Mouse (Mus musculus) lung, postnatal 0 days (tissue): ENCODE data around the gene Fkrp. TPM values are rescaled to one million over a fixed set of nuclear protein-coding genes. Genes with fewer than 3 reads are reported as not detected.

Experiments used
- ATAC-seq: fragments of 200-750 bp; cut with Nextera tagmentation; 2 replicates; pipeline ENCODE4 v1.8.0; 2017; ENCODE audit warnings: moderate library complexity
- DNase-seq: peaks from one replicate; pipeline ENCODE4 v3.0.0-alpha.2; 2016; ENCODE audit warnings: low spot score
- H3K27ac ChIP-seq: fragments of 300-500 bp; sonication (generic); 2 replicates; pipeline ENCODE4 v1.5.1; 2014; ENCODE audit warnings: antibody characterized with exemption, mild to moderate bottlenecking, low read length, mixed read lengths
- H3K27me3 ChIP-seq: fragments of 300-500 bp; sonication (generic); replicated peaks from 2 replicates; pipeline ENCODE4 v1.6.1; 2014; ENCODE audit warnings: low read length, mixed read lengths; ENCODE audit not compliant: insufficient read depth
- H3K36me3 ChIP-seq: fragments of 300-500 bp; sonication (generic); 2 replicates; pipeline ENCODE4 v1.6.1; 2014; ENCODE audit warnings: low read length, mixed read lengths; ENCODE audit not compliant: insufficient read depth
- H3K4me1 ChIP-seq: fragments of 300-500 bp; sonication (generic); 2 replicates; pipeline ENCODE4 v1.6.1; 2014; ENCODE audit warnings: antibody characterized with exemption, low read depth, low read length, mixed read lengths; ENCODE audit not compliant: insufficient read depth
- H3K4me2 ChIP-seq: fragments of 300-500 bp; sonication (generic); replicated peaks from 2 replicates; pipeline ENCODE4 v1.6.1; 2014; ENCODE audit warnings: low read depth, mild to moderate bottlenecking, low read length, moderate library complexity, mixed read lengths
- H3K4me3 ChIP-seq: fragments of 300-500 bp; sonication (generic); 2 replicates; pipeline ENCODE4 v1.5.1; 2014; ENCODE audit warnings: low read depth, low read length
- H3K9ac ChIP-seq: fragments of 300-500 bp; sonication (generic); replicated peaks from 2 replicates; pipeline ENCODE4 v1.6.1; 2014; ENCODE audit warnings: low read depth, mild to moderate bottlenecking
- H3K9me3 ChIP-seq: fragments of 300-500 bp; sonication (generic); 2 replicates; pipeline ENCODE4 v1.6.1; 2016; ENCODE audit warnings: low read length, mixed read lengths
- CTCF ChIP-seq: IDR thresholded peaks from 2 replicates; pipeline ENCODE4 v1.5.1; 2016; ENCODE audit warnings: antibody characterized with exemption, mild to moderate bottlenecking
- EP300 ChIP-seq: IDR thresholded peaks from 2 replicates; pipeline ENCODE4 v1.6.1; 2016; ENCODE audit warnings: antibody characterized with exemption, mild to moderate bottlenecking, control low read depth
- WGBS: fragments of 180-500 bp; shearing (Covaris S2); extraction: QIAGEN DNeasy Blood & Tissue Kit; methylation state at CpG from one replicate; pipeline ENCODE4 v1.1.7; 2014; 5-methylcytosine and 5-hydroxymethylcytosine counted together
- polyA plus RNA-seq: library from polyadenylated mRNA; unstranded; fragments of >200 nt; fragmentation: Nextera tagmentation; extraction: Ambion mirVana; gene quantifications from 2 replicates; pipeline ENCODE4 v1.2.1, GENCODE M21; 2015

Gene Fkrp
- polyA plus RNA-seq, 1 experiment from 2014 or later: 22.3 TPM

- Histone ChIP-seq H3K27me3 (no peaks in the 10 kb centered on the region), H3K4me1 (peaks cover 6% of the 10 kb centered on the region; the same call in 1 of the 2 replicates), H3K9ac (no peak overlapping the region), H3K4me3 (no peak overlapping the region), H3K27ac (peak overlapping the region; percentile 86), H3K36me3 (peaks cover 12% of the 10 kb centered on the region; the same call in 1 of the 2 replicates), H3K9me3 (no peaks in the 10 kb centered on the region), H3K4me2 (0 out of 2 replicates have a peak overlapping the region, but pooled peaks have one; percentile 17)
- 17% methylated on average over 5 of the region's 5 CpGs for WGBS
- TF ChIP-seq CTCF (no peak), EP300 (peak; percentile 97)
- ATAC-seq: peak; percentile 91
- peak; percentile 93 for DNase-seq
Measured at GRCm38 (mm10) chr7:16792316-16792715, 24.2 kb downstream of the Fkrp start.

GRCm38 (mm10) chr7:16785541-16786083 lies 30.9 kb downstream of the Fkrp start:
- DNase-seq (no peak), ATAC-seq (no peak)
- H3K36me3 ChIP-seq: peaks cover 8% of the 10 kb centered on the region
- no peak overlapping the region for H3K4me3 ChIP-seq
- H3K9me3 ChIP-seq: no peaks in the 10 kb centered on the region
- no peak overlapping the region for H3K27ac ChIP-seq
- no peaks in the 10 kb centered on the region for H3K27me3 ChIP-seq
- no peak overlapping the region for H3K4me2 ChIP-seq
- 87% methylated on average over 8 of the region's 8 CpGs for WGBS
- no peak overlapping the region for H3K9ac ChIP-seq
- H3K4me1 ChIP-seq: peaks cover 3% of the 10 kb centered on the region; the same call in 1 of the 2 replicates
- TF ChIP-seq EP300 (no peak), CTCF (no peak)

- ATAC-seq: peak; percentile 40
- no peak overlapping the region; the same call in 1 of the 2 replicates for H3K9ac ChIP-seq
Measured at GRCm38 (mm10) chr7:16784498-16784976, 32.0 kb downstream of the Fkrp start.

GRCm38 (mm10) chr7:16783758-16784415 lies 32.6 kb downstream of the Fkrp start:
- peak overlapping the region; percentile 76 for H3K4me3 ChIP-seq
- H3K4me1 ChIP-seq: peaks cover 3% of the 10 kb centered on the region; the same call in 1 of the 2 replicates
- H3K4me2 ChIP-seq: peak overlapping the region; percentile 97
- H3K27ac ChIP-seq: peak overlapping the region; percentile 85
- ATAC-seq (peak; percentile 58), DNase-seq (peak; percentile 92)
- peak overlapping the region; percentile 29; the same call in 1 of the 2 replicates for H3K9ac ChIP-seq
- H3K36me3 ChIP-seq: peaks cover 3% of the 10 kb centered on the region
- TF ChIP-seq EP300 (peak; percentile 67), CTCF (no peak)
- WGBS: 26% methylated on average over 17 of the region's 17 CpGs
- no peaks in the 10 kb centered on the region for H3K27me3 ChIP-seq
- no peaks in the 10 kb centered on the region for H3K9me3 ChIP-seq

More at GRCm38 (mm10) chr7:16784498-16784976, 32.0 kb downstream of the Fkrp start:
- Histone ChIP-seq H3K4me1 (peaks cover 3% of the 10 kb centered on the region; the same call in 1 of the 2 replicates), H3K36me3 (peaks cover 3% of the 10 kb centered on the region), H3K4me2 (peak overlapping the region; percentile 97), H3K27me3 (no peaks in the 10 kb centered on the region), H3K9me3 (no peaks in the 10 kb centered on the region), H3K4me3 (peak overlapping the region; percentile 76), H3K27ac (peak overlapping the region; percentile 85)
- no peak for TF ChIP-seq CTCF
- no peak for TF ChIP-seq EP300
- WGBS: 64% methylated on average over 10 of the region's 10 CpGs
- DNase-seq: peak; percentile 86

- Histone ChIP-seq H3K9ac (0 out of 2 replicates have a peak overlapping the region, but pooled peaks have one; percentile 29), H3K27ac (peak overlapping the region; percentile 85), H3K9me3 (no peaks in the 10 kb centered on the region), H3K27me3 (no peaks in the 10 kb centered on the region), H3K4me3 (peak overlapping the region; percentile 76), H3K4me1 (peaks cover 3% of the 10 kb centered on the region; the same call in 1 of the 2 replicates), H3K36me3 (peaks cover 3% of the 10 kb centered on the region), H3K4me2 (peak overlapping the region; percentile 97)
- peak; percentile 78; the same call in 1 of the 2 replicates for TF ChIP-seq EP300
- TF ChIP-seq CTCF: no peak
- ATAC-seq (peak; percentile 4; the same call in 1 of the 2 replicates), DNase-seq (peak; percentile 74)
- WGBS: 30% methylated on average over 10 of the region's 10 CpGs
Measured at GRCm38 (mm10) chr7:16783224-16783688, 33.3 kb downstream of the Fkrp start.

GRCm38 (mm10) chr7:16782555-16783125 lies 33.9 kb downstream of the Fkrp start:
- H3K4me3 ChIP-seq: peak overlapping the region; percentile 76
- H3K4me1 ChIP-seq: peaks cover 3% of the 10 kb centered on the region; the same call in 1 of the 2 replicates
- H3K4me2 ChIP-seq: peak overlapping the region; percentile 97
- ATAC-seq (no peak), DNase-seq (peak; percentile 25)
- H3K27ac ChIP-seq: peak overlapping the region; percentile 85
- H3K9ac ChIP-seq: peak overlapping the region; percentile 72
- H3K36me3 ChIP-seq: peaks cover 3% of the 10 kb centered on the region
- TF ChIP-seq EP300: no peak
- TF ChIP-seq CTCF: no peak; the same call in 1 of the 2 replicates
- WGBS: 8% methylated on average over 11 of the region's 11 CpGs
- no peaks in the 10 kb centered on the region for H3K27me3 ChIP-seq
- no peaks in the 10 kb centered on the region for H3K9me3 ChIP-seq
